Mouse (Mus musculus): ENCODE data around the gene Nbea. TPM values are rescaled to one million over a fixed set of nuclear protein-coding genes. Genes with fewer than 3 reads are reported as not detected.

The Nbea gene
- total RNA-seq, 1 experiment from 2014 or later, result 20.0 TPM

GRCm38 (mm10) chr3:55590727-55591126, 592.8 kb downstream of the Nbea start:
- DNase-seq, result no peak

GRCm38 (mm10) chr3:55590291-55590690, 593.2 kb downstream of the Nbea start:
- no peak for DNase-seq

GRCm38 (mm10) chr3:55589402-55589944, 594.0 kb downstream of the Nbea start:
- DNase-seq, result no peak

- no peak for DNase-seq
Observed at GRCm38 (mm10) chr3:55587972-55588946, 595.2 kb downstream of the Nbea start.

- DNase-seq, result no peak
Observed at GRCm38 (mm10) chr3:55587434-55587971, 596.0 kb downstream of the Nbea start.

All from adrenal gland, postnatal 14 days (tissue).